Mouse (Mus musculus): ENCODE data around the gene Rasal2.

DNA sequence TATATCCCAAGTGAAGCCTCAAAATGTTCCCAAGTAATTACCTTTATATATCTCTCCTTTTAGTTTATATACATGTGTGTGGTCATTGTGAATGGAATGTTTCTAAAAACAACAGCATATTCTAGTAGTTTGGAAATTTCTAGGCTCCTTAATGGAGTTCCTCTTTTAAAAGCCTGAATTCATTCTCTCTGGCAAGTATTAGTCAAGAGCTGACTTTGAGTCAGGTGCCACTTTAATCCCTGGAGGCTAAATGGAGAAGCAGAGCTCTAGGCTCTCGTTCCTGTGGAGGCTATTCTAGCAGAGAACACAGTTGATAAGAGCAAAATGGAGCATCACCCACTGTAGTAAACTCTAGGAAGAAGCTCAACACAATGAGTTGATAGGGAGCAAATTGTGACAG lies 14.5 kb upstream of the Rasal2 start:
- TF ChIP-seq CTCF (conservative IDR thresholded peaks at IDR 0.05; ENCODE audit: low read length) (no peak), NANOG (IDR thresholded peaks at IDR 0.05; ENCODE audit: borderline replicate concordance, low read length) (no peak), POU5F1 (IDR thresholded peaks at IDR 0.05; ENCODE audit: borderline replicate concordance, low read length) (no peak)

Data from E14TG2a.4 (cell line).